Mouse (Mus musculus) C2C12 (cell line): ENCODE measurements around the gene Ccn5. TPM values are rescaled to one million over a fixed set of nuclear protein-coding genes. Genes with fewer than 3 reads are reported as not detected.

Experiments
- H3K27me3 ChIP-seq: one replicate; pipeline ENCODE4 v1.6.1; 2011; ENCODE audit not compliant: control insufficient read depth, insufficient read depth, insufficient read length
- H3K36me3 ChIP-seq: one replicate; pipeline ENCODE4 v1.6.1; 2011; ENCODE audit not compliant: control insufficient read depth, insufficient read depth
- H3K4me3 ChIP-seq: one replicate; pipeline ENCODE4 v1.5.1; 2011; ENCODE audit warnings: mild to moderate bottlenecking, control low read depth; ENCODE audit not compliant: poor library complexity, insufficient read depth, severe bottlenecking
- H3K79me2 ChIP-seq: one replicate; pipeline ENCODE4 v1.6.1; 2011; ENCODE audit not compliant: control insufficient read depth, insufficient read depth
- H3K79me3 ChIP-seq: one replicate; pipeline ENCODE4 v1.6.1; 2011; ENCODE audit warnings: low read depth, control low read depth
- H3ac ChIP-seq: one replicate; pipeline ENCODE3; 2011; ENCODE audit warnings: low read depth; ENCODE audit not compliant: control insufficient read depth, insufficient read length
- CEBPB ChIP-seq: IDR thresholded peaks from one replicate; pipeline ENCODE4 v1.6.1; 2011; ENCODE audit warnings: low read depth, mild to moderate bottlenecking, control low read depth, moderate library complexity
- CTCF ChIP-seq: IDR thresholded peaks from one replicate; pipeline ENCODE4 v1.5.1; 2011; ENCODE audit not compliant: control insufficient read depth, insufficient read depth, insufficient read length
- FOSL1 ChIP-seq: IDR thresholded peaks from one replicate; pipeline ENCODE4 v1.8.0; 2011; ENCODE audit warnings: mild to moderate bottlenecking, low read length; ENCODE audit not compliant: poor library complexity, insufficient read depth, severe bottlenecking
- MAX ChIP-seq: IDR thresholded peaks from one replicate; pipeline ENCODE4 v1.6.1; 2011; ENCODE audit warnings: mild to moderate bottlenecking, control low read depth
- MYOD1 ChIP-seq: IDR thresholded peaks from one replicate; pipeline ENCODE4 v1.6.1; 2011; ENCODE audit warnings: low read depth; ENCODE audit not compliant: control insufficient read depth, insufficient read length
- MYOG ChIP-seq: IDR thresholded peaks from one replicate; pipeline ENCODE4 v1.6.1; 2011; ENCODE audit not compliant: control insufficient read depth, insufficient read length; ENCODE audit errors: extremely low read depth
- USF1 ChIP-seq: IDR thresholded peaks from one replicate; pipeline ENCODE4 v1.6.1; 2011; ENCODE audit warnings: low read depth, mild to moderate bottlenecking, control low read depth, moderate library complexity
- polyA plus RNA-seq: library from polyadenylated mRNA; unstranded; fragments of >200 nt; fragmentation: generic; extraction: Trizol; gene quantifications from one replicate; pipeline ENCODE4 v1.2.1, GENCODE M21; 2012; ENCODE audit warnings: missing spikeins

Ccn5 gene
- polyA plus RNA-seq, 1 experiment = 0.78 TPM

- TF ChIP-seq MAX (no peak), CEBPB (no peak), MYOG (no peak), FOSL1 (no peak), USF1 (no peak), CTCF (no peak), MYOD1 (no peak)
- no peak overlapping the region for H3K4me3 ChIP-seq
- H3K27me3 ChIP-seq = peaks cover 73% of the 10 kb centered on the region
- H3K36me3 ChIP-seq = no peaks in the 10 kb centered on the region
- no peaks in the 10 kb centered on the region for H3K79me2 ChIP-seq
- no peaks in the 10 kb centered on the region for H3K79me3 ChIP-seq
- H3ac ChIP-seq = no peak overlapping the region
Observed at GRCm38 (mm10) chr2:163857233-163857632, 36.6 kb downstream of the Ccn5 start.

GRCm38 (mm10) chr2:163858254-163858947 lies 37.7 kb downstream of the Ccn5 start:
- no peak for TF ChIP-seq CEBPB
- peak; percentile 72 for TF ChIP-seq CTCF
- Histone ChIP-seq H3K79me2 (no peaks in the 10 kb centered on the region), H3ac (no peak overlapping the region), H3K4me3 (no peak overlapping the region), H3K36me3 (no peaks in the 10 kb centered on the region), H3K27me3 (peaks cover 77% of the 10 kb centered on the region), H3K79me3 (no peaks in the 10 kb centered on the region)

- Histone ChIP-seq H3K36me3 (no peaks in the 10 kb centered on the region), H3K79me2 (no peaks in the 10 kb centered on the region), H3K79me3 (no peaks in the 10 kb centered on the region), H3K4me3 (no peak overlapping the region), H3ac (no peak overlapping the region), H3K27me3 (peaks cover 93% of the 10 kb centered on the region)
- no peak for TF ChIP-seq MAX
- no peak for TF ChIP-seq MYOD1
- TF ChIP-seq MYOG = no peak
- no peak for TF ChIP-seq USF1
- TF ChIP-seq CTCF = no peak
- TF ChIP-seq CEBPB = no peak
- no peak for TF ChIP-seq FOSL1
Observed at GRCm38 (mm10) chr2:163865311-163865710, 44.6 kb downstream of the Ccn5 start.

- Histone ChIP-seq H3K4me3 (no peak overlapping the region), H3K36me3 (no peaks in the 10 kb centered on the region), H3K27me3 (peaks cover 95% of the 10 kb centered on the region), H3K79me2 (no peaks in the 10 kb centered on the region), H3ac (no peak overlapping the region), H3K79me3 (no peaks in the 10 kb centered on the region)
- TF ChIP-seq MYOD1 (no peak), CEBPB (no peak), FOSL1 (no peak), MAX (no peak), USF1 (no peak), CTCF (no peak), MYOG (no peak)
Observed at GRCm38 (mm10) chr2:163866061-163866460, 45.4 kb downstream of the Ccn5 start.

GRCm38 (mm10) chr2:163869783-163870182 lies 49.1 kb downstream of the Ccn5 start:
- Histone ChIP-seq H3ac (no peak overlapping the region), H3K4me3 (no peak overlapping the region), H3K36me3 (no peaks in the 10 kb centered on the region), H3K79me2 (no peaks in the 10 kb centered on the region), H3K27me3 (peaks cover 93% of the 10 kb centered on the region), H3K79me3 (no peaks in the 10 kb centered on the region)
- TF ChIP-seq CEBPB (no peak), MYOG (no peak)

GRCm38 (mm10) chr2:163871266-163871665 lies 50.6 kb downstream of the Ccn5 start:
- Histone ChIP-seq H3K79me2 (no peaks in the 10 kb centered on the region), H3K79me3 (no peaks in the 10 kb centered on the region), H3K4me3 (no peak overlapping the region), H3K36me3 (no peaks in the 10 kb centered on the region), H3K27me3 (peaks cover 93% of the 10 kb centered on the region), H3ac (no peak overlapping the region)
- TF ChIP-seq MYOG (no peak), MAX (no peak), MYOD1 (no peak), CTCF (no peak), FOSL1 (no peak), USF1 (no peak), CEBPB (no peak)
